Mouse (Mus musculus): ENCODE measurements around the gene Adamts2.

Adamts2 gene

GRCm38 (mm10) chr11:50601641-50602355 lies at the start of gene Adamts2:
Gene Adamts2 (plus strand): TSS chr11:50602084.
- DNase-seq (ENCODE audit: low read depth in 2 of 2, low spot score in 2 of 2): no peak

GRCm38 (mm10) chr11:50557064-50557463 lies 44.8 kb upstream of the Adamts2 start:
- DNase-seq (ENCODE audit: low read depth in 2 of 2, low spot score in 2 of 2): no peak

GRCm38 (mm10) chr11:50559108-50559507 lies 42.8 kb upstream of the Adamts2 start:
- peak in 1 of 2 experiments; percentile 1 for DNase-seq (ENCODE audit: low read depth in 2 of 2, low spot score in 2 of 2)

GRCm38 (mm10) chr11:50565466-50566211 lies 36.2 kb upstream of the Adamts2 start:
- DNase-seq (ENCODE audit: low read depth in 2 of 2, low spot score in 2 of 2): no peak

GRCm38 (mm10) chr11:50571448-50571847 lies 30.4 kb upstream of the Adamts2 start:
- DNase-seq (ENCODE audit: low read depth in 2 of 2, low spot score in 2 of 2): no peak

GRCm38 (mm10) chr11:50576521-50576920 lies 25.4 kb upstream of the Adamts2 start:
- DNase-seq (ENCODE audit: low read depth in 2 of 2, low spot score in 2 of 2): no peak

GRCm38 (mm10) chr11:50587026-50587425 lies 14.9 kb upstream of the Adamts2 start:
- peak in 1 of 2 experiments; percentile 18 for DNase-seq (ENCODE audit: low read depth in 2 of 2, low spot score in 2 of 2)

GRCm38 (mm10) chr11:50587787-50588186 lies 14.1 kb upstream of the Adamts2 start:
- peak in 1 of 2 experiments; percentile 41 for DNase-seq (ENCODE audit: low read depth in 2 of 2, low spot score in 2 of 2)

GRCm38 (mm10) chr11:50589060-50589459 lies 12.8 kb upstream of the Adamts2 start:
- peak in 1 of 2 experiments; percentile 19 for DNase-seq (ENCODE audit: low read depth in 2 of 2, low spot score in 2 of 2)

- DNase-seq (ENCODE audit: low read depth in 2 of 2, low spot score in 2 of 2): no peak
Measured at GRCm38 (mm10) chr11:50591053-50591452, 10.8 kb upstream of the Adamts2 start.

- DNase-seq (ENCODE audit: low read depth in 2 of 2, low spot score in 2 of 2): no peak
Measured at GRCm38 (mm10) chr11:50592892-50593553, 8.9 kb upstream of the Adamts2 start.

GRCm38 (mm10) chr11:50596571-50596970 lies 5.3 kb upstream of the Adamts2 start:
- DNase-seq (ENCODE audit: low read depth in 2 of 2, low spot score in 2 of 2): no peak

- no peak for DNase-seq (ENCODE audit: low read depth in 2 of 2, low spot score in 2 of 2)
Measured at GRCm38 (mm10) chr11:50599156-50599555, 2.7 kb upstream of the Adamts2 start.

- DNase-seq (ENCODE audit: low read depth in 2 of 2, low spot score in 2 of 2): no peak
Measured at GRCm38 (mm10) chr11:50602356-50603081, 635 bp downstream of the Adamts2 start.

- DNase-seq (ENCODE audit: low read depth in 2 of 2, low spot score in 2 of 2): no peak
Measured at GRCm38 (mm10) chr11:50603082-50603910, 1.4 kb downstream of the Adamts2 start.

- DNase-seq (ENCODE audit: low read depth in 2 of 2, low spot score in 2 of 2): no peak
Measured at GRCm38 (mm10) chr11:50604371-50604770, 2.5 kb downstream of the Adamts2 start.

- DNase-seq (ENCODE audit: low read depth in 2 of 2, low spot score in 2 of 2): no peak
Measured at GRCm38 (mm10) chr11:50611181-50611580, 9.3 kb downstream of the Adamts2 start.

GRCm38 (mm10) chr11:50617015-50617543 lies 15.2 kb downstream of the Adamts2 start:
- no peak for DNase-seq (ENCODE audit: low read depth in 2 of 2, low spot score in 2 of 2)

GRCm38 (mm10) chr11:50620926-50621325 lies 19.0 kb downstream of the Adamts2 start:
- no peak for DNase-seq (ENCODE audit: low read depth in 2 of 2, low spot score in 2 of 2)

GRCm38 (mm10) chr11:50621364-50621763 lies 19.5 kb downstream of the Adamts2 start:
- no peak for DNase-seq (ENCODE audit: low read depth in 2 of 2, low spot score in 2 of 2)
